Mouse (Mus musculus) lung, postnatal 4 days (tissue): ENCODE measurements around the gene 1110059E24Rik.

ENCODE experiments used
- DNase-seq, 2 experiments: peaks; one replicate each; pipeline ENCODE4 v3.0.0; 2021

1110059E24Rik gene

DNA sequence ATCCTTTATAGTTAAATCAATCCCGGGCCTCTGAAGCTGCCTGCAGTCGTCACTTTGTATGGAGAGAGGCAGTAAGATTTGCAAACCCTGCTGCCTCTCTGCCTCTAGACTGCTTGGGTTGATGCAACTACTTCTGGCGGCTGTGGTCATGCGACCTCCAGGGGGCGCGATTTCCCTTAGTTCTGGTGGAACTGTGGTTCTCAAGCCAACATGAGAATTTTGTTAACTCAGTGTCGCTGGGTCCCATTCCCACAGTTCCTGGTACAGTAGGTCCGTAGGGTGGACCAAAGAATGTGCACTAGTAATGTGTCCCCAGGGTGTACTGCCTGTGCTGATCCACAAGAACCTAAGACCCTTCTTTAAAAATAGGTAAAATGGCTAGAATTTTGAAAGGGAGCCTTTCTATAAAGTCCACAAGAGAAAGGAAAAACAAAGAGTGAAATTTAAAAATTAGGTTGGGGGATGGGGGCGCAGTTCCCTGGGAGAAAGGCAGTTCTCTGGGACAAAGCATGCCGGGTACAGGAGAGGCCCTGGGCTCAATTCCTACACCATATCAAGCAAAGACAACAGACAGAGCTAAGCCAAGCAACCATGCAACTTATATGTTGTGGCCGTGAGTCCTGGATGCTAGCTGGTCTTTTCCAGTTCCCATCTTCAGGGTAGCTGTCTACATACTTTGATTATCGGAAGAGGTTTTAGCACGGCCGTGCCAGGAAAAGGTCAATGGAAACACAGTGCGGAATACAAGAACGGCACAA is 81.4 kb downstream of the 1110059E24Rik start:
- DNase-seq = peak; percentile 82 to 90

DNA sequence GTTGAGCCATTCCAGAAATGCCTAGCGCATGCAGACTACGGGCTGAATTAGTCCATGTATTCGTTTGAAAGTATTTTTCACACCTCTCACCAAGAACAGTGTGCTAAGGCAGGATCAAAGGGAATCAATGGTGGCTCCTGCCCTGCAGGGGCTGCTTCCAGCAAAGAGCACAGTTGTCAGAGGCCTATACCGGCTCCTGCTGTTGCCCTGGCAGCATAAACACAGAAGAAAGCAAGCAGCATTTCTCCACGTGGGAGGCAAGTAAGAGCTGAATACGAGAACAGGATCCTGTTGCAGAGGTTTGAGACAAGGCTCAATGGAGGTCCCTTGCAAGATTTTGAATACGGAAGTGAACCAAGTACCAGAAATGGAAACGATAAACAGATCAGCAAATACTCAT is 82.0 kb downstream of the 1110059E24Rik start:
- DNase-seq = no peak

DNA sequence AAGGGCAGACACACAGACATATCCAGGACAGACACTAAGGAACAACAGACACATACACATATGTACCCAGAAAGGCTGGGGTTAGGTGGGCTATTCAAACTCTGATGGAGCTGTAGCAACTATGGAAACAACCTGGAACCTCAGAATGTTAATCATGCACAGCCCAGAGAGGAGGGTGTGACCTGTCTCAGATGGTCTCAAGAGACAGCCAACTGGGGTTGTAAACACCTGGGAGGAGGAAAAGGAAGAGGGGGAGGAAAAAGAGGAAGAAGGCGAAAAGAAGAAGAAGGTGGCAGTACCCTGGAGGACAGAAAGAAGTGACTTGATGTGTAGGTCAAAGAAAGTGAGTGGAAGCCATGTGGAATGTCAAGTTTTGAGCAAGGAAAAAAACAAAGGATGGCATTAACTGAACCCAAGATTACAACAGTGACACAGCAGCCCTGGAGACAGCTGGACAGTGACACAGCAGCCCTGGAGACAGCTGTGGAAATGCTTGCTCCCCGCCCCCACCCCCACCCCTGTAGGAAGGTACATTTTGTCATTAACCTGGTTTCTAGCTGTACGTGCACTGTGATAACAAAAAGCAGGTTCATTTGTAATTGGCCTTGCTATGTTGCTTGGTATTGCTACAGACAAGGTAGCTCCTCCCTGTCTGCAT is 84.1 kb downstream of the 1110059E24Rik start:
- no peak for DNase-seq

DNA sequence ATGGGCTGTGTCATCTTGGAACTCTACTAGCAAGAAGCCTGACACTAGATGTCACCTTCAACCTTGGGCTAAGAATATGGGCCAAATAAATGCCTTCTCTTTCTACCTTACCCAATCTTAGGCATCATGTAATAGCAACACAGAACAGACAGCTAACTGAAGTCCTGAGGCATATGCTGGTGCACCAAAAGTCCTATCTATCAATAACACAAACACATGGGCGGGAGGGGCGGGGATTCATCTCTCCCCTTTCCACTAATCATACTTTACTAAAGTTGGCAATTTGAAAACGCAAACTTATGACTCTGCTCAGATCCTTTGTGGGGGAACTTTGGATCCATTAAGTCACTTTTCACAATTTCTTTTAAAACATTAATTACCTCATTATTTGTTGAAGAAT is 84.8 kb downstream of the 1110059E24Rik start:
- no peak for DNase-seq

DNA sequence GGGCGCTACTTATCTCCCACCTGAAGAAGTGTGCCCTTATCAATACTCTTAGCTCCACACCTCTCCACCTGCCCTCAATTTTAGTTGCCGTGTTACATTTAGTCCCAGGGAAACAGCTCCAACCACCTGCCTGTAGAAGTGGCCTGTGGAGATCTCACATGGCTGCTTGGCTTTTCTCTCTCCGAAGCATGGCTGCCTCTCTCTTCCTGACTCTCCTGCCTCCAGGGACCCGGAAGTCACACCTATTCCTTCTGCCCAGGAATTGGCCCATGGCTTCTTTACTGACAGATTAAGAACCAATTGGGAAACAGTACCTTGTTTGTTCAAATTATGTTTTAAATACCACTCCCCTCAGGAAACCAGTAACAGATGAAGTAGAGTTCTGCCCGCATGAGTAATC is 86.3 kb downstream of the 1110059E24Rik start:
- no peak for DNase-seq

DNA sequence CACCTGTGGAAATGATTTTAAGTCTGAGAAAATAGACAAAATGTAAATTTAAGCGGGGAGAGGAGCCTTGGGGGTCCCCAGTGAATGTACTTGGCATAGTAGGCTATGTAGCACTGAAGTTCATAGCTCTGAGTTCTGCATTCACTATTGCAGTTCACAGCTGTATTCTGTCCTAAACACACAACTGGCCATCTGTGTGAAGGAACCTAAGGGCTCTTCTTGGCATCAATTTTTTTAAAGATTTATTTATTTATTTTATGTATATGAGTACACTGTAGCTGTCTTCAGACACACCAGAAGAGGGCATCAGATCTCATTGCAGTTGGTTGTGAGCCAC is 88.3 kb downstream of the 1110059E24Rik start:
- DNase-seq = no peak

DNA sequence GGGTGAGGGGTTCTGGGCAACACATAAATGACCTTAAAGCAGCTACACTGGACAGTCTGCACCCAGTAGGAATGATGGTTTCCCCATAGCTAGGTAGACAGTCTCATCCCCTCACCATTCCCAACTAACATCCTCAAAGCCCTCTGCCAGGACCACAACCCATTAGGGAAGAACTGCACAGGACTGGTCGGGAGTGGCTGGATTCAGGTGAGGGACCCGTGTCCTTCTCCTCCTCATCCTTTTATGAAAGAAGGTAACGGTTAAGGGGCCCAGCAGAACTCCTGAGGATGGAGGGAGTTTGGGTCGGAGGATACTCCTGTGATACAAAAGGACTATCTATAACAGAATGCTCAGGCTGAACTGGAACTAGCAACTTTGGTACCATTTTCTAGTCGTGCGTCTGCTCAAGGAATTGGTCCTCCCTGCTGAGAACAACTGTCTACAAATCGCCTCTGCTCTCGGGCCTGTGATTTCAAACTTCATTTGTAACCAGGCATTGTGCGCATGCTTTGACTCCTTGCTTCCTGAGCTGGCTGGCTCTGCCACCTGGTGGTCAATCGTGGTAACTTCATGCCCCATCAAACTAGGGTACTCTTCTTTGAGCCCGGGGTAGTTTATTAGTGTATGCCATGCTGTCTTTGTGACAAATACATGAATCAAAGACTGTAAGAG is 88.9 kb downstream of the 1110059E24Rik start:
- DNase-seq = peak; percentile 70 to 84

DNA sequence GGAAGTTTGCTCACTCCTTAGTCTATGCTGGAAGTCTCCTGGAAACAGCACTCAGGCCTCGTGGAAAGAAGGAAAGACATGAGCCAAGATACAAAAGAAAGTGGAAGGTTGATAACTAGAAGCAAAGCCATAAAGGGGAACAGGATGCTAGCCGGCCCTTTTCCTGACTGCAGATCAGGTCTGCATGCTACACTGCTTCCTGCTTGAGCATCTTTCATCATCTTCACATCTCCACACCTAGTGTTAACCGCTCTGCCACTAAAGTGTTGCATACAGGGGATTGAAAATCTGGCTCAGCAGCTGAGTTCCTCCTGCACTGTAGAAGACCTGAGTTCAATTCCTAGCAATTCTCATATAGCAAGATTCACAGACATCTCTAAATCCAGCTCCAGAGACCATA is 89.8 kb downstream of the 1110059E24Rik start:
- DNase-seq = no peak

DNA sequence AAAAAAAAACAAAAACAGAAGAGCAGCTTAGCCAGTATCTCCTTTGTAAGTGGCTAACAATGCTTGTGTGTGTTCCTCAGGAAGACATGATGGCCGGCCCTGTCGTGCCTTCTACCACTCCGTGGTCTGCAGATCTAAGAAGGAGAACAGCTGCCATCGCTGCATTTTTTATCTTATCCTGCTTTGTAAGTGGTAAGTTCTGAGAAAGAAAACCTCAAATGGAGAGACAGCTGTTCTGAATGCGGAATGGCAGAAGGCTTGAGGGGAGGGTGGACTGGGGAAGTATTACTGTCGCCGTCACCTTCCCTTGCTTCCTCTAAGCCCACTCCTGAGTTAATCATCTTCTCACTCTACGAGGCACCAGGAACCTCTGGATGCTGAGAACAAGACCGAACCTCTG is 100.0 kb downstream of the 1110059E24Rik start:
- no peak for DNase-seq

DNA sequence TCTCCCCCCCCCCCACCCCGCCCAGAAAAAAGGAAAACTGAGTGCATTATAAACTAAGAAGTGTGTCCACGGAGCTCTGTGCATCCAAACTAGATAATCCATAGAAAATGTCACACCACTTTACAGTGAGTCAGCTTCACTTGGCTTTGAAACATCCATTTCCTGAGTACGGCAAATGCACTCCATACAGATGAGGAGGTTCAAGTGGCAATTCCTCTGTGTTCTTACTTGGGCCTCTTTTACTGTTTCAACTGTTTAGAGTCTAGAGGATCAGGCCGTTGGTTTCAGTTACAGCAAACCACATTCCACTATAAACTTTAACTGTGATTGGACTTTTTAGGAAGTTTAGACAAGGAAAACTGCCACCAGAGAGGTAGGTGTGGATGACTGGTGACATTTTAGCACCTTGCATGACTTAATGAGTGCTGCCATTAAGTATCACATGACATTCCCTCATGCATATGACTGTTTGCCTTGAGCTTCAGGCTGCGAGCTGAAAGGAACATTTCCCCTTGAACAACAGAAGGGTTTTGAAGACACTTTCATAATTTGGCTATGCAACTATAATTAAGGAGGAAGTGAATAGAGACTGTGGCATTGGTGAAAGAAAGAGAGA is 100.7 kb downstream of the 1110059E24Rik start:
- no peak for DNase-seq

DNA sequence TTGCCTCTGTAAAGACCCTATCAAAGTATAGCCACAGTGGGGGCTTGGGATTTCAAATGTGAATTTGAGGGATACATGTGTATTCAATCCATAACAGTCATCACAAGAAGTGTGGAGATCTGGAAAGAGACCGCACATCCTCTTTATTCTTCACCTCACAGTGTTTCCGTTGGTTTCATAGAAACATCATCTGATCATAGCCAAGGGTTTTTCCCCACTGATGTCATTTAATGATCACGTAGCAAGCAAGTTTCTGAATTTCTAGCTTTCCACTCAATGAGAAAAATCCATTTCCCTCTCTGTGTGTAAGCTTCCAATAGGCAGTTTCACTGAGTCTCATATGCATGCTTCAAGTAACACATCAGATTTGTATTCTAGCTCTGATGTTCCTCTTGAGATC is 103.1 kb downstream of the 1110059E24Rik start:
- no peak for DNase-seq

DNA sequence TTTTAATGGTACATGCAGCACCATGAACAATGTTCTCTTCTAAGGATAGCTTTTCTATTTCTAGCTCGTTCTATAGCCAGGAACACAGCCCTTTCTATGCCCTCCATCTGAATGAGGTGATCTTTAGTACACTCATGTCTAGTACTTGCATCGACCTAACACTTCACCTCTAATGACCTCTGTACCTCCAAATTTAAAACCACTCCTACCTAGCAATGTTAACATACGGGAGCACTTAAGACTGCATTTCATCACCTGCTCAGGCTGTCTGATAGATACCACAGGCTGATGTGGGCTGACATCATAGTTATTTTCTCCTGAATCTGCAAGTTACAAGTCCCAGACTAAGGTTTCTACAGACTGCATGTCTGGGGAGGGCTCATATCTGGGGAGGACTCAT is 103.8 kb downstream of the 1110059E24Rik start:
- no peak for DNase-seq

DNA sequence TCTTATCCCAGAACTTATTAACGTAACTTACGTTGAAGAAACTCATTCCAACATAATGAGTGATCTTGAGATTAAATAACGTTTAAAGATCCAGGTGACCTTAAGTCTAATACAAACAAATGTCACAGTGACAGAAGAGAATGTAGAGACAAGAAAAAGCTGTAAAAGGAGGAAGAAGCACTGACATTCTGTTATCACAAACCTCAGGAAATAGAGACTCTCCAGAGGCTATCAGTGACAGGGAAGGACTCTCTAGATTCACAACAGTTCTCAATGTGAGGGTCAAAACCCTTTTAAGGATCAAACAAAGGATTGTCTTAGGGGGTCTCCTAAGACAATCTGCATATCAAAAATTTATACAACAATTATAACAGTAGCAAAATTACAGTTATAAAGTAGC is 115.7 kb downstream of the 1110059E24Rik start:
- DNase-seq = no peak
